Mouse (Mus musculus): ENCODE measurements at regions not wholly inside any gene's neighbourhood (a gene's known extent, or its start where the extent isn't known, plus 50 kb on each side); places are given as distances from the start of the nearest gene placed in this dataset.

DNA sequence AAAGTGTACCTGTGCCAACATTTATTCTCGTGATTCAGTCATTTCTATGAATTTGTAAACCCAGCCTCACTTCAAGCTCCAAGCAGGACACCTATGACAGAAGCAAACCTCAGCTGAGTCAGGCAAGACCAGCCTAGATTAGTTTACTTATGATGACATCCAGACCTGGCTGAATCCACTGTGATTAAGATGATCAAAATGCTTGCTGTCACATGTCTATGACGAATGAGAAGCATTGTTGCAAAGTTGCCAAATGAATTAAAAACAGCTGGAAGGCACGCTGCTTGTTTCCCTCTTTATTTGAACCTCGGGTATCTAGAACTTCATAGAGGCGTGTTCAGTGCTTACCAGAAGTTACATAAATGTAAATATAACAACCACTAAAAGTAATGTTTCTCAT, 95.9 kb upstream of the Itga4 start:
- Histone ChIP-seq H3K9ac (no peak overlapping the region), H3K36me3 (no peaks in the 10 kb centered on the region), H3K27me3 (replicated peaks) (no peaks in the 10 kb centered on the region), H3K4me1 (peaks cover 11% of the 10 kb centered on the region), H3K27ac (replicated peaks) (no peak overlapping the region), H3K4me2 (no peak overlapping the region), H3K4me3 (no peak overlapping the region), H3K9me3 (no peaks in the 10 kb centered on the region)
- ATAC-seq (ENCODE audit: extremely low read depth, insufficient number of reproducible peaks, low FRiP score, low TSS enrichment): no peak
- WGBS: 74% methylated on average over 5 of the region's 5 CpGs

DNA sequence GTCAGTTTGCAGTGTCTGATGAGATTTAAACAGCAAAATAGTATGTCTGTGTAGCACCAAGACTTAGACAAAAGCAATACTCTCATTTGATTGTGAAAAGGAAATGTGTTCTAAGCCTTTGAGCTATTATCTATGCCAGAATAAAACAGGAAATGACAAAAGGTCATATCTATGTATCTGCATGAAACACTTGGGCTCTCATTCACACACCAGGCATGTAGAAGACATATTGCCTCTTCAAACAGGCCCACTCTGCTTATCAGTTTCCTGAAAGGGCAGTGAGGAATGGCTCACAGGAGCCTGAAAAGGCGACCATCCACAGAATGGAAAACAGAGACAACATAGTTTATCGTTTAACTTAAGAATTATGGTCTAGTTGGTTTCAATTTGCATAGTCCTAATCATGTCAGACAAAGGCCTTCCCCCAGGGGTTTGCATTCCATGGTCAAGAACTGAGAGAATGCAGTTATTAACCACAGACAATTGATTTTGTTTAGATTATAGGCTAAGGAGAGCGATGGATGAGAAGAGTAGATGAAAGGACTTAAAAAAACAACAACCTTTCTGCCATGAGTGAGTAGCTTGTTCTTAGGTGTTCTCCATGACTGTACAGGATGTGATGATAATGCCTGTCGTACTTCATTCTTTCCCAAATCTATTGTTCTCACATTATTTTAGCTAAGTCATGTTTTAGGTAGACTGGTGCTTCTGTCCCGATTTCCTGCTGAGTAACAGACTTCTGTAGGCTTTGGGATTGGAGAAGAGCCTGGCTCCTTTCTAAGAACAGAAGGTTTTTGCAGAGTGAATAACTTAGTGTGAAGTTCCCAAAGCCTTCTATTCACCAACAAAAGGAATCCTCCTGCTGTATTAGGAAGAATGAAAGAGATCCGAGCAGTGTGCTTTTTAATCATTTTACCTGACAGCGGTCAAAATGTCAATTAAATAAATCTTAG, 82.0 kb upstream of the Itga4 start:
- Histone ChIP-seq H3K27me3 (replicated peaks) (no peaks in the 10 kb centered on the region), H3K9me3 (no peaks in the 10 kb centered on the region), H3K27ac (replicated peaks) (no peak overlapping the region), H3K4me3 (no peak overlapping the region), H3K36me3 (no peaks in the 10 kb centered on the region), H3K9ac (no peak overlapping the region), H3K4me2 (no peak overlapping the region), H3K4me1 (peaks cover 14% of the 10 kb centered on the region)
- WGBS: 54% methylated on average over 7 of the region's 7 CpGs
- ATAC-seq (ENCODE audit: extremely low read depth, insufficient number of reproducible peaks, low FRiP score, low TSS enrichment): no peak

- no peak for ATAC-seq (ENCODE audit: extremely low read depth, insufficient number of reproducible peaks, low FRiP score, low TSS enrichment)
- no peaks in the 10 kb centered on the region for H3K9me3 ChIP-seq
- H3K36me3 ChIP-seq: no peaks in the 10 kb centered on the region
- H3K4me2 ChIP-seq: no peak overlapping the region
- no peak overlapping the region for H3K9ac ChIP-seq
- peaks cover 14% of the 10 kb centered on the region for H3K4me1 ChIP-seq
- no peak overlapping the region for H3K4me3 ChIP-seq
- H3K27me3 ChIP-seq (replicated peaks): no peaks in the 10 kb centered on the region
- WGBS: 87% methylated on average over 4 of the region's 4 CpGs
- H3K27ac ChIP-seq (replicated peaks): no peak overlapping the region
Measured at GRCm38 (mm10) chr2:79174282-79174681, 80.9 kb upstream of the Itga4 start.

DNA sequence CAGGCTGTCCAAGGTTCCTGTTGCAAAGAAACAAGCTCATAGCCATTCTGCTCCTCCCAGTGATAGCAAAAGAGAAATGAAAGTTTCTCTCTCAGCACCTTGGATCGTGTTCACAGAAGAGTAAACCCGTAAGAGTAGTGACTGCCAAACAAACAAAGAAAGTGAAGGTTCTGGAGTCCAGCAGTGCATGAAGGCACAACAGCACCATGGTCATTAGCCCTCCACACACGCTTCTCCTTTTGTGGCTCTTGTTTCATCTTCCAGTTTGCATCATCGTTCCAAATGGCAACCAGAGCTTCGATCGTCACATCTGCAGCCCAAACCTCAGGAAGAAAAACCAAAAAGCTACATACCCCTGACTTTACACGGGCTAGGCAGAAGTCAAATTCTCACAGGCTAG, 74.4 kb upstream of the Itga4 start:
- 66% methylated on average over 7 of the region's 7 CpGs for WGBS
- Histone ChIP-seq H3K36me3 (no peaks in the 10 kb centered on the region), H3K27ac (replicated peaks) (no peak overlapping the region; the same call in 1 of the 2 replicates), H3K9me3 (no peaks in the 10 kb centered on the region), H3K4me3 (no peak overlapping the region), H3K4me1 (peaks cover 5% of the 10 kb centered on the region), H3K27me3 (replicated peaks) (no peaks in the 10 kb centered on the region), H3K9ac (no peak overlapping the region), H3K4me2 (no peak overlapping the region)
- ATAC-seq (ENCODE audit: extremely low read depth, insufficient number of reproducible peaks, low FRiP score, low TSS enrichment): no peak

- Histone ChIP-seq H3K4me2 (no peak overlapping the region), H3K4me1 (no peaks in the 10 kb centered on the region), H3K4me3 (no peak overlapping the region), H3K27ac (replicated peaks) (no peak overlapping the region), H3K27me3 (replicated peaks) (no peaks in the 10 kb centered on the region), H3K36me3 (no peaks in the 10 kb centered on the region), H3K9me3 (no peaks in the 10 kb centered on the region), H3K9ac (no peak overlapping the region)
- 73% methylated on average over 7 of the region's 7 CpGs for WGBS
- no peak for ATAC-seq (ENCODE audit: extremely low read depth, insufficient number of reproducible peaks, low FRiP score, low TSS enrichment)
Measured at GRCm38 (mm10) chr2:79183034-79183630, 72.1 kb upstream of the Itga4 start.

- Histone ChIP-seq H3K4me3 (no peak overlapping the region), H3K9me3 (no peaks in the 10 kb centered on the region), H3K27me3 (replicated peaks) (no peaks in the 10 kb centered on the region), H3K9ac (no peak overlapping the region), H3K27ac (replicated peaks) (no peak overlapping the region), H3K36me3 (no peaks in the 10 kb centered on the region), H3K4me2 (no peak overlapping the region), H3K4me1 (no peaks in the 10 kb centered on the region)
- no peak for ATAC-seq (ENCODE audit: extremely low read depth, insufficient number of reproducible peaks, low FRiP score, low TSS enrichment)
- 83% methylated on average over 8 of the region's 11 CpGs for WGBS
Measured at GRCm38 (mm10) chr2:79185234-79186101, 69.8 kb upstream of the Itga4 start.

DNA sequence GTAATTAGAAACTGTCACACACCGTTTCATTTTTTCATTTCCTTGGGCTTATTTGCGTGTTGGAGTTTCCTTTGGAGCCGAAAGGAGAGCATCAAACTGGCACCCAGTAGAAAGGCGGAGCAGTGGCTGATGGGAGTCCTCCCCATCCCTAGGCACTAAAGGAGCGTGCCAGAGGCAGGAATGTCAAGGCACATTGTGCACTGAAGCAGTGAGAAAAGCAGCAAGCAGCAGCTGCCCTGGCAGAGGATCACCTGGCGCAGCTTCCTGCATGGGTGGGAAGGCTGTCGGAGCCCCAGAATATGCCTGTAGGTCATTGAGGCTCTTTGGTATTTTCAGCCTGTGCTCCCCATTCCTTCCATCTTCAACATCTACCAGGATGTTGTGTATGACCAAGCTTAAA, 68.3 kb upstream of the Itga4 start:
- no peak overlapping the region for H3K4me3 ChIP-seq
- H3K27me3 ChIP-seq (replicated peaks): no peaks in the 10 kb centered on the region
- ATAC-seq (ENCODE audit: extremely low read depth, insufficient number of reproducible peaks, low FRiP score, low TSS enrichment): no peak
- H3K4me1 ChIP-seq: no peaks in the 10 kb centered on the region
- H3K9me3 ChIP-seq: no peaks in the 10 kb centered on the region
- H3K9ac ChIP-seq: no peak overlapping the region
- H3K36me3 ChIP-seq: no peaks in the 10 kb centered on the region
- 84% methylated on average over 7 of the region's 7 CpGs for WGBS
- H3K27ac ChIP-seq (replicated peaks): no peak overlapping the region
- H3K4me2 ChIP-seq: no peak overlapping the region

- no peaks in the 10 kb centered on the region for H3K36me3 ChIP-seq
- no peaks in the 10 kb centered on the region for H3K27me3 ChIP-seq (replicated peaks)
- no peak overlapping the region for H3K27ac ChIP-seq (replicated peaks)
- ATAC-seq (ENCODE audit: extremely low read depth, insufficient number of reproducible peaks, low FRiP score, low TSS enrichment): no peak
- no peak overlapping the region for H3K4me3 ChIP-seq
- no peak overlapping the region for H3K4me2 ChIP-seq
- no peak overlapping the region for H3K9ac ChIP-seq
- WGBS: 82% methylated on average over 6 of the region's 6 CpGs
- H3K4me1 ChIP-seq: no peaks in the 10 kb centered on the region
- no peaks in the 10 kb centered on the region for H3K9me3 ChIP-seq
Measured at GRCm38 (mm10) chr2:79188511-79189193, 66.6 kb upstream of the Itga4 start.

GRCm38 (mm10) chr2:79193851-79194250, 61.4 kb upstream of the Itga4 start:
- ATAC-seq (ENCODE audit: extremely low read depth, insufficient number of reproducible peaks, low FRiP score, low TSS enrichment): no peak
- Histone ChIP-seq H3K27ac (replicated peaks) (no peak overlapping the region), H3K4me1 (no peaks in the 10 kb centered on the region), H3K4me3 (no peak overlapping the region), H3K27me3 (replicated peaks) (no peaks in the 10 kb centered on the region), H3K9ac (no peak overlapping the region), H3K9me3 (no peaks in the 10 kb centered on the region), H3K4me2 (no peak overlapping the region), H3K36me3 (no peaks in the 10 kb centered on the region)
- 62% methylated on average over 1 of the region's 1 CpGs for WGBS

DNA sequence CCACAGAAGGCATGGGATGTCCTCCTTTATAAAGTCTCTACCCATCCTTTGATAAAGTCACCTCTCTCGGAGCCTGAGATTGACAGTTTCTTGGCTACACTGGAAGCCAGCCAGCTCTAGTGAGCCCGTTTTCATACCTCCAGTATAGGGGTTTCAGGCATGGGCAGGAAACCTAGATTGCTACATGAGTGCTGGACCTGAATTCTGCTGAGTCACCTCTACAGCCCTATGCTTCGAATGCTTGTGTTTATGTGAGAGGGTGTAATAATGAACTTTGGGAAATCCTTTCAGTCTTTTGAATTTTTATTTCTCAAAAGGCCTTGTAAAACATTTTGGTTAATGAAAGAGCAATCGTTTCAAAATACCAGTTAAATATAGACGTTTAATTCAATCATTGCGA, 53.5 kb upstream of the Itga4 start:
- Histone ChIP-seq H3K4me1 (peaks cover 8% of the 10 kb centered on the region), H3K4me2 (no peak overlapping the region), H3K4me3 (no peak overlapping the region), H3K27ac (replicated peaks) (no peak overlapping the region), H3K9me3 (no peaks in the 10 kb centered on the region), H3K27me3 (replicated peaks) (no peaks in the 10 kb centered on the region), H3K36me3 (no peaks in the 10 kb centered on the region), H3K9ac (no peak overlapping the region)
- WGBS: 62% methylated on average over 6 of the region's 6 CpGs
- no peak for ATAC-seq (ENCODE audit: extremely low read depth, insufficient number of reproducible peaks, low FRiP score, low TSS enrichment)

Data from heart, embryonic 13.5 days (tissue).